Mouse (Mus musculus) thymus, adult 2 months (tissue): ENCODE measurements at regions not wholly inside any gene's neighbourhood (a gene's known extent, or its start where the extent isn't known, plus 50 kb on each side); places are given as distances from the start of the nearest gene placed in this dataset.

Source experiments
- CTCF ChIP-seq: fragments of 200-500 bp; IDR thresholded peaks from 2 replicates; pipeline ENCODE4 v1.5.1; 2012; ENCODE audit warnings: mild to moderate bottlenecking, control low read depth, low read length, moderate library complexity, borderline replicate concordance; ENCODE audit not compliant: control insufficient read depth, poor library complexity, insufficient read depth; ENCODE audit errors: extremely low read depth
- POLR2A ChIP-seq: fragments of 200-500 bp; IDR thresholded peaks from 2 replicates; pipeline ENCODE4 v1.6.1; 2012; ENCODE audit warnings: mild to moderate bottlenecking, low read length, control low read depth, moderate library complexity; ENCODE audit not compliant: control insufficient read depth, poor library complexity, insufficient read depth; ENCODE audit errors: extremely low read depth

- no peak for TF ChIP-seq CTCF
- no peak for TF ChIP-seq POLR2A
Measured at GRCm38 (mm10) chr1:150266502-150266901, 52.7 kb upstream of the Pdc start.
